Mouse (Mus musculus) thymus, adult 2 months (tissue): ENCODE data around the gene Adamts3.

Source experiments
- CTCF ChIP-seq: fragments of 200-500 bp; IDR thresholded peaks from 2 replicates; pipeline ENCODE4 v1.5.1; 2012; ENCODE audit warnings: mild to moderate bottlenecking, control low read depth, low read length, moderate library complexity, borderline replicate concordance; ENCODE audit not compliant: control insufficient read depth, poor library complexity, insufficient read depth; ENCODE audit errors: extremely low read depth
- POLR2A ChIP-seq: fragments of 200-500 bp; IDR thresholded peaks from 2 replicates; pipeline ENCODE4 v1.6.1; 2012; ENCODE audit warnings: mild to moderate bottlenecking, low read length, control low read depth, moderate library complexity; ENCODE audit not compliant: control insufficient read depth, poor library complexity, insufficient read depth; ENCODE audit errors: extremely low read depth

DNA sequence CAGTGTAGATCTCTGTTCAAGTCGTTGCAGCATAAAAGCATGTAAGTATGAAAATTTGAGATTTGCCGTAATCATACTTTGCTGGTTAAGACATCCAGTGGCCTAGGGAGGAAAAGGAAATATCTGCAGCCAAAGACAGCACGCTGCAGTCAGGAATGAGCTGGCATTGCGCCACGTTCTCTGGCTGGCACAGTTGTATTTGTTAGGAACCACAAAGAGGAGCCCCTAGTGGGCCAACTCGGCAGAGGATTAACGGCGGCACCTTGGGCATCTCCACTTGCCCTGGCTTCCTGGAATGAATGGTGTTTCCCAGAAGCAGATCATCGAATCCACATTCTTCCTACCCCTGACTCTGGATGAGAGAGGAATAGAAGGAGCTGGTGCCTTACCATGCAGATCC is 14.4 kb upstream of the Adamts3 start:
- TF ChIP-seq CTCF = no peak
- TF ChIP-seq POLR2A = no peak
